Mouse (Mus musculus): ENCODE data around the gene Sh3rf1.

Sh3rf1 gene

GRCm38 (mm10) chr8:61224380-61225092 is 864 bp downstream of the Sh3rf1 start:
- peak; percentile 73 for DNase-seq

GRCm38 (mm10) chr8:61225581-61226395 is 2.1 kb downstream of the Sh3rf1 start:
- peak; percentile 30 for DNase-seq

- no peak for DNase-seq
Measured at GRCm38 (mm10) chr8:61226632-61227031, 3.0 kb downstream of the Sh3rf1 start.

GRCm38 (mm10) chr8:61228678-61229077 is 5.0 kb downstream of the Sh3rf1 start:
- DNase-seq = no peak

- no peak for DNase-seq
Measured at GRCm38 (mm10) chr8:61229511-61230195, 6.0 kb downstream of the Sh3rf1 start.

- no peak for DNase-seq
Measured at GRCm38 (mm10) chr8:61230881-61231755, 7.4 kb downstream of the Sh3rf1 start.

GRCm38 (mm10) chr8:61235499-61235898 is 11.8 kb downstream of the Sh3rf1 start:
- DNase-seq = no peak

- DNase-seq = no peak
Measured at GRCm38 (mm10) chr8:61236506-61237268, 13.0 kb downstream of the Sh3rf1 start.

- no peak for DNase-seq
Measured at GRCm38 (mm10) chr8:61239576-61239975, 15.9 kb downstream of the Sh3rf1 start.

GRCm38 (mm10) chr8:61241229-61241628 is 17.6 kb downstream of the Sh3rf1 start:
- peak; percentile 33 for DNase-seq

GRCm38 (mm10) chr8:61242896-61243295 is 19.2 kb downstream of the Sh3rf1 start:
- no peak for DNase-seq

GRCm38 (mm10) chr8:61243491-61243890 is 19.8 kb downstream of the Sh3rf1 start:
- no peak for DNase-seq

GRCm38 (mm10) chr8:61244157-61244556 is 20.5 kb downstream of the Sh3rf1 start:
- DNase-seq = no peak

GRCm38 (mm10) chr8:61247270-61248025 is 23.8 kb downstream of the Sh3rf1 start:
- peak; percentile 59 for DNase-seq

GRCm38 (mm10) chr8:61249511-61249910 is 25.8 kb downstream of the Sh3rf1 start:
- no peak for DNase-seq

- no peak for DNase-seq
Measured at GRCm38 (mm10) chr8:61254196-61254595, 30.5 kb downstream of the Sh3rf1 start.

- no peak for DNase-seq
Measured at GRCm38 (mm10) chr8:61258828-61259227, 35.2 kb downstream of the Sh3rf1 start.

GRCm38 (mm10) chr8:61259526-61259925 is 35.9 kb downstream of the Sh3rf1 start:
- no peak for DNase-seq

- no peak for DNase-seq
Measured at GRCm38 (mm10) chr8:61260530-61260929, 36.9 kb downstream of the Sh3rf1 start.

- no peak for DNase-seq
Measured at GRCm38 (mm10) chr8:61261374-61261773, 37.7 kb downstream of the Sh3rf1 start.

- no peak for DNase-seq
Measured at GRCm38 (mm10) chr8:61263691-61264090, 40.0 kb downstream of the Sh3rf1 start.
